Mouse (Mus musculus): ENCODE results near the gene Ppara.

GRCm38 (mm10) chr15:85689523-85689922 is 45.3 kb upstream of the Ppara start:
- no peak for TF ChIP-seq EP300 (IDR thresholded peaks at IDR 0.05; ENCODE audit: low read depth in 1 of 2, low read length in 2 of 2)
- no peak for TF ChIP-seq MAX (IDR thresholded peaks at IDR 0.05; ENCODE audit: low read length)
- no peak for TF ChIP-seq JUND (IDR thresholded peaks at IDR 0.05; ENCODE audit: low read depth, low read length)
- TF ChIP-seq POLR2A (IDR thresholded peaks at IDR 0.05; ENCODE audit: control insufficient read depth in 1 of 2, insufficient read depth in 1 of 2, low read depth in 1 of 2, low read length in 2 of 2, poor library complexity in 1 of 2) = no peak
- no peak for TF ChIP-seq ZC3H11A (IDR thresholded peaks at IDR 0.05; ENCODE audit: low read depth, low read length)
- TF ChIP-seq CTCF (IDR thresholded peaks at IDR 0.05 in 2 of 3, conservative IDR thresholded peaks at IDR 0.05 in 1 of 3; ENCODE audit: control insufficient read depth in 1 of 3, insufficient read depth in 1 of 3, low read depth in 2 of 3, low read length in 3 of 3, poor library complexity in 1 of 3, severe bottlenecking in 1 of 3) = no peak
- TF ChIP-seq POLR2AphosphoS5 (IDR thresholded peaks at IDR 0.05; ENCODE audit: borderline replicate concordance, low read depth, low read length) = no peak
- no peak for TF ChIP-seq SIN3A (IDR thresholded peaks at IDR 0.05; ENCODE audit: low read length)
- TF ChIP-seq BHLHE40 (IDR thresholded peaks at IDR 0.05; ENCODE audit: borderline replicate concordance, low read depth, low read length) = no peak
- no peak for TF ChIP-seq ZNF384 (IDR thresholded peaks at IDR 0.05; ENCODE audit: low read depth, low read length)
- no peak for TF ChIP-seq TAL1 (IDR thresholded peaks at IDR 0.05; ENCODE audit: low read length)

Data from MEL (cell line).